Mouse (Mus musculus) forebrain, embryonic 16.5 days (tissue): ENCODE measurements around the gene Diras2. TPM values are rescaled to one million over a fixed set of nuclear protein-coding genes. Genes with fewer than 3 reads are reported as not detected.
"Not testable (repeated sequence)": the region's sequence is repeated elsewhere in the genome, so short reads cannot be mapped to it uniquely, and the experiment has no call there.

Experiments
- ATAC-seq: fragments of 200-750 bp; cut with Nextera tagmentation; 2 replicates; pipeline ENCODE4 v1.8.0; 2017; ENCODE audit warnings: mild to moderate bottlenecking, moderate library complexity
- H3K27ac ChIP-seq: fragments of 300-500 bp; sonication (generic); 2 replicates; pipeline ENCODE4 v1.5.1; 2014; ENCODE audit warnings: low read length, control low read depth
- H3K27me3 ChIP-seq: fragments of 300-500 bp; sonication (generic); replicated peaks from 2 replicates; pipeline ENCODE4 v1.6.1; 2014; ENCODE audit warnings: low read length; ENCODE audit not compliant: control insufficient read depth, insufficient read depth
- H3K36me3 ChIP-seq: fragments of 300-500 bp; sonication (generic); 2 replicates; pipeline ENCODE4 v1.6.1; 2014; ENCODE audit not compliant: control insufficient read depth, insufficient read depth
- H3K4me1 ChIP-seq: fragments of 300-500 bp; sonication (generic); replicated peaks from 2 replicates; pipeline ENCODE4 v1.6.1; 2014; ENCODE audit warnings: low read length; ENCODE audit not compliant: control insufficient read depth, insufficient read depth
- H3K4me2 ChIP-seq: fragments of 300-500 bp; sonication (generic); 2 replicates; pipeline ENCODE4 v1.6.1; 2014; ENCODE audit warnings: mild to moderate bottlenecking, low read length, control low read depth
- H3K4me3 ChIP-seq: fragments of 300-500 bp; sonication (generic); replicated peaks from 2 replicates; pipeline ENCODE4 v1.5.1; 2014; ENCODE audit warnings: mild to moderate bottlenecking, low read length, control low read depth
- H3K9ac ChIP-seq: fragments of 300-500 bp; sonication (generic); replicated peaks from 2 replicates; pipeline ENCODE4 v1.6.1; 2014; ENCODE audit warnings: low read depth, low read length, control low read depth
- H3K9me3 ChIP-seq: fragments of 300-500 bp; sonication (generic); 2 replicates; pipeline ENCODE4 v1.6.1; 2016; ENCODE audit warnings: low read length; ENCODE audit not compliant: control insufficient read depth
- WGBS: fragments of 180-500 bp; shearing (Covaris S2); extraction: QIAGEN DNeasy Blood & Tissue Kit; methylation state at CpG from one replicate; pipeline ENCODE4 v1.1.7; 2014; 5-methylcytosine and 5-hydroxymethylcytosine counted together
- polyA plus RNA-seq: library from polyadenylated mRNA; unstranded; fragments of >200 nt; fragmentation: Nextera tagmentation; extraction: Ambion mirVana; gene quantifications from 2 replicates; pipeline ENCODE4 v1.2.1, GENCODE M21; 2015

The Diras2 gene
- polyA plus RNA-seq, 1 experiment from 2014 or later = 4.3 TPM

- Histone ChIP-seq H3K27me3 (no peaks in the 10 kb centered on the region), H3K4me2 (no peak overlapping the region), H3K4me3 (no peak overlapping the region), H3K36me3 (no peaks in the 10 kb centered on the region), H3K27ac (no peak overlapping the region), H3K4me1 (no peaks in the 10 kb centered on the region), H3K9ac (no peak overlapping the region), H3K9me3 (no peaks in the 10 kb centered on the region)
- 59% methylated on average over 5 of the region's 5 CpGs for WGBS
- ATAC-seq = no peak
Measured at GRCm38 (mm10) chr13:52512356-52512755, 18.7 kb downstream of the Diras2 start.

- no peak overlapping the region for H3K9ac ChIP-seq
- no peaks in the 10 kb centered on the region for H3K36me3 ChIP-seq
- H3K27ac ChIP-seq = no peak overlapping the region
- H3K27me3 ChIP-seq = no peaks in the 10 kb centered on the region
- no peaks in the 10 kb centered on the region for H3K9me3 ChIP-seq
- H3K4me2 ChIP-seq = no peak overlapping the region
- H3K4me3 ChIP-seq = no peak overlapping the region
- no peaks in the 10 kb centered on the region for H3K4me1 ChIP-seq
- no peak for ATAC-seq
- WGBS = 75% methylated on average over 4 of the region's 4 CpGs
Measured at GRCm38 (mm10) chr13:52510172-52510880, 20.8 kb downstream of the Diras2 start.

GRCm38 (mm10) chr13:52507460-52508293 is 23.4 kb downstream of the Diras2 start:
- H3K27me3 ChIP-seq = no peaks in the 10 kb centered on the region
- ATAC-seq = no peak
- H3K4me2 ChIP-seq = no peak overlapping the region
- 93% methylated on average over 35 of the region's 35 CpGs for WGBS
- no peak overlapping the region for H3K9ac ChIP-seq
- H3K4me3 ChIP-seq = no peak overlapping the region
- no peaks in the 10 kb centered on the region for H3K9me3 ChIP-seq
- H3K4me1 ChIP-seq = no peaks in the 10 kb centered on the region
- H3K36me3 ChIP-seq = no peaks in the 10 kb centered on the region
- H3K27ac ChIP-seq = no peak overlapping the region

- whole genome bisulfite sequencing = 87% methylated on average over 3 of the region's 3 CpGs
- not testable (repeated sequence) for H3K9me3 ChIP-seq, H3K27me3 ChIP-seq, H3K36me3 ChIP-seq, H3K27ac ChIP-seq, ATAC-seq, H3K4me3 ChIP-seq, H3K9ac ChIP-seq, H3K4me2 ChIP-seq, H3K4me1 ChIP-seq
Measured at GRCm38 (mm10) chr13:52506822-52507221, 24.3 kb downstream of the Diras2 start.

- not testable (repeated sequence) for H3K4me2 ChIP-seq, H3K4me3 ChIP-seq, H3K9ac ChIP-seq, H3K9me3 ChIP-seq, H3K27ac ChIP-seq, ATAC-seq, H3K27me3 ChIP-seq, H3K4me1 ChIP-seq, H3K36me3 ChIP-seq
- WGBS = 77% methylated on average over 5 of the region's 5 CpGs
Measured at GRCm38 (mm10) chr13:52505683-52506285, 25.3 kb downstream of the Diras2 start.

- ATAC-seq = peak; percentile 66
- H3K4me3 ChIP-seq = no peak overlapping the region
- H3K9me3 ChIP-seq = no peaks in the 10 kb centered on the region
- WGBS = 39% methylated on average over 8 of the region's 8 CpGs
- H3K36me3 ChIP-seq = no peaks in the 10 kb centered on the region
- peak overlapping the region; percentile 7; the same call in 1 of the 2 replicates for H3K4me2 ChIP-seq
- no peaks in the 10 kb centered on the region for H3K27me3 ChIP-seq
- H3K27ac ChIP-seq = no peak overlapping the region; the same call in 1 of the 2 replicates
- H3K9ac ChIP-seq = no peak overlapping the region
- peaks cover 8% of the 10 kb centered on the region for H3K4me1 ChIP-seq
Measured at GRCm38 (mm10) chr13:52501686-52502085, 29.4 kb downstream of the Diras2 start.

- H3K27ac ChIP-seq = no peak overlapping the region
- no peaks in the 10 kb centered on the region for H3K27me3 ChIP-seq
- H3K4me3 ChIP-seq = no peak overlapping the region
- H3K4me2 ChIP-seq = no peak overlapping the region
- no peaks in the 10 kb centered on the region for H3K9me3 ChIP-seq
- ATAC-seq = no peak
- H3K4me1 ChIP-seq = peaks cover 8% of the 10 kb centered on the region
- 73% methylated on average over 4 of the region's 4 CpGs for WGBS
- no peaks in the 10 kb centered on the region for H3K36me3 ChIP-seq
- no peak overlapping the region for H3K9ac ChIP-seq
Measured at GRCm38 (mm10) chr13:52497029-52497550, 34.0 kb downstream of the Diras2 start.

- ATAC-seq = no peak
- Histone ChIP-seq H3K4me3 (no peak overlapping the region), H3K4me1 (no peaks in the 10 kb centered on the region), H3K27ac (no peak overlapping the region), H3K36me3 (no peaks in the 10 kb centered on the region), H3K27me3 (no peaks in the 10 kb centered on the region), H3K9ac (no peak overlapping the region), H3K4me2 (no peak overlapping the region), H3K9me3 (no peaks in the 10 kb centered on the region)
- 82% methylated on average over 7 of the region's 7 CpGs for WGBS
Measured at GRCm38 (mm10) chr13:52488821-52489220, 42.3 kb downstream of the Diras2 start.

- Histone ChIP-seq H3K36me3 (no peaks in the 10 kb centered on the region), H3K9ac (no peak overlapping the region)
- ATAC-seq = no peak
Measured at GRCm38 (mm10) chr13:52484064-52484463, 47.0 kb downstream of the Diras2 start.

More at GRCm38 (mm10) chr13:52484064-52484463, 47.0 kb downstream of the Diras2 start:
- H3K9me3 ChIP-seq = no peaks in the 10 kb centered on the region
- WGBS = 83% methylated on average over 4 of the region's 4 CpGs
- no peak overlapping the region for H3K27ac ChIP-seq
- no peaks in the 10 kb centered on the region for H3K4me1 ChIP-seq
- H3K27me3 ChIP-seq = no peaks in the 10 kb centered on the region
- H3K4me3 ChIP-seq = no peak overlapping the region
- H3K4me2 ChIP-seq = no peak overlapping the region
